Comparison of ENCODE assay signal across 8 mouse cellular contexts in the genomic region with DNA sequence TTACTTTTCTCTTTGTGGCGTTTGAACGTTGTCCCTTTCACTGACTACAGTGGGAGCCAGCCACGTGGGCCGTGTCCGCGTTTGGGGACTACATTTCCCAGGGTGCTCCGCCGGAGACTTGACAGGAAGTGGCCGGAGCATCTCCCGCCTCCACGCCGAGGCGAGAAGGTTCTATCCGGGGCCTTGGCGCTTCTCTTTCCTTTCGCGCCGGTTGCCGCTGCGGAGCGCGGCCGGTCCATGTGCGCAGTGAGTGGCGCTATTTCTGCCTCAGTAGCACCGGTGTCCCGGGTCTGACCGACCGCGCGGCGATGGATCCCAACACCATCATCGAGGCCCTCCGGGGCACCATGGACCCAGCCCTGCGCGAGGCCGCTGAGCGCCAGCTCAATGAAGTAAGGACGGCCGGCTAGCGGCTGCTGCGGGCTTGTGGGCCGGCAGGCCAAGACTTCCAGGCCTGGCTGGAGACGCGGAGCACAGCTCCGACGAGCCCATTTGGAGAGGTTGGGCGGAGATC. TPM values are rescaled to one million over a fixed set of nuclear protein-coding genes. Genes with fewer than 3 reads are reported as not detected.
DNase-seq lines count a peak whose midpoint lies in the region; ATAC-seq and TF ChIP-seq lines count a peak whose summit lies in the region.

A gene (plus strand): TSS at position 158 of the 514 bp plus-strand sequence.

- 0 out of 2 replicates have a peak, but pooled peaks have one; percentile 3 for TF ChIP-seq CTCF in lung, postnatal 0 days (IDR thresholded peaks at IDR 0.05)

- no peak for TF ChIP-seq EP300 in lung, postnatal 0 days (IDR thresholded peaks at IDR 0.05)

- no peaks in the 10 kb centered on the region for H3K27me3 ChIP-seq in hindbrain, embryonic 10.5 days (ENCODE audit: insufficient read depth, poor library complexity, severe bottlenecking)
- H3K27me3 ChIP-seq in lung, postnatal 0 days (replicated peaks; ENCODE audit: insufficient read depth, low read length) = no peaks in the 10 kb centered on the region

- under 1% methylated on average over 48 of the region's 48 CpGs for WGBS in hindbrain, embryonic 10.5 days
- under 1% methylated on average over 48 of the region's 48 CpGs for WGBS in lung, postnatal 0 days

- peak within 1 kb of the TSS; percentile 80 for H3K4me2 ChIP-seq in lung, postnatal 0 days (replicated peaks; ENCODE audit: low read depth, low read length)

- H3K9me3 ChIP-seq in hindbrain, embryonic 10.5 days = no peaks in the 10 kb centered on the region
- H3K9me3 ChIP-seq in lung, postnatal 0 days (ENCODE audit: low read length) = no peaks in the 10 kb centered on the region

- H3K36me3 ChIP-seq in hindbrain, embryonic 10.5 days = peaks cover 23% of the 10 kb centered on the region
- H3K36me3 ChIP-seq in lung, postnatal 0 days (ENCODE audit: insufficient read depth, low read length) = no peaks in the 10 kb centered on the region

- peak; percentile 99 for ATAC-seq in frontal cortex, adult (ENCODE audit: low TSS enrichment)
- ATAC-seq in lung, postnatal 0 days = peak; percentile 98

- peak; percentile 83 for DNase-seq in MEL-GATA-1-ER (ENCODE audit: extremely low read depth, low read depth)
- peak; percentile 87 for DNase-seq in cerebellum, adult 8-10 months
- DNase-seq in hindbrain, embryonic 10.5 days (ENCODE audit: low spot score) = peak; percentile 93
- DNase-seq in layer of hippocampus, adult 9-11 months = peak; percentile 93
- DNase-seq in lung, postnatal 0 days (ENCODE audit: low spot score) = peak; percentile 96
- peak; percentile 84 for DNase-seq in ovary, postnatal 14 days (ENCODE audit: low spot score)
- DNase-seq in thymus, postnatal 14 days = peak; percentile 93

- H3K4me1 ChIP-seq in hindbrain, embryonic 10.5 days (replicated peaks) = peaks cover 12% of the 10 kb centered on the region
- peaks cover 3% of the 10 kb centered on the region; the same call in 1 of the 2 replicates for H3K4me1 ChIP-seq in lung, postnatal 0 days (ENCODE audit: insufficient read depth, low read depth, low read length)

- H3K9ac ChIP-seq in lung, postnatal 0 days (replicated peaks; ENCODE audit: low read depth) = peak within 1 kb of the TSS; percentile 83

- H3K27ac ChIP-seq in hindbrain, embryonic 10.5 days = peak within 1 kb of the TSS; percentile 96
- peak within 1 kb of the TSS; percentile 96 for H3K27ac ChIP-seq in lung, postnatal 0 days (ENCODE audit: low read length)

- H3K4me3 ChIP-seq in hindbrain, embryonic 10.5 days = peak within 1 kb of the TSS; percentile 98
- H3K4me3 ChIP-seq in lung, postnatal 0 days (ENCODE audit: low read depth, low read length) = peak within 1 kb of the TSS; percentile 87

RNA-seq across cellular contexts. Expression of the gene that starts here (rescaled TPM):
- 41.1 and 52.5 TPM in 2 replicates for polyA plus RNA-seq in hindbrain, embryonic 10.5 days (2016; fragmentation: Nextera tagmentation; extraction: Ambion mirVana)
- 12.7 and 15.3 TPM in 2 replicates for polyA plus RNA-seq in lung, postnatal 0 days (2015; fragmentation: Nextera tagmentation; extraction: Ambion mirVana)

Comparison
In these comparisons a context has a peak if more than half of its experiments do, and no peak if none do; other contexts are left out.
1. Peak in every context shown above with its lines: DNase-seq, ATAC-seq, H3K4me3 ChIP-seq and H3K27ac ChIP-seq.